Mouse (Mus musculus) left cerebral cortex, adult 11 months (tissue): ENCODE data around the gene Eif3l.

Source experiments
- DNase-seq: peaks from one replicate; pipeline ENCODE4 v3.0.0; 2022; ENCODE audit warnings: low spot score

The Eif3l gene

GRCm38 (mm10) chr15:79050160-79050845, 24.7 kb upstream of the Eif3l start:
- no peak for DNase-seq

- no peak for DNase-seq
These were observed 24.0 kb upstream of the Eif3l start for GRCm38 (mm10) chr15:79050964-79051363.

DNA sequence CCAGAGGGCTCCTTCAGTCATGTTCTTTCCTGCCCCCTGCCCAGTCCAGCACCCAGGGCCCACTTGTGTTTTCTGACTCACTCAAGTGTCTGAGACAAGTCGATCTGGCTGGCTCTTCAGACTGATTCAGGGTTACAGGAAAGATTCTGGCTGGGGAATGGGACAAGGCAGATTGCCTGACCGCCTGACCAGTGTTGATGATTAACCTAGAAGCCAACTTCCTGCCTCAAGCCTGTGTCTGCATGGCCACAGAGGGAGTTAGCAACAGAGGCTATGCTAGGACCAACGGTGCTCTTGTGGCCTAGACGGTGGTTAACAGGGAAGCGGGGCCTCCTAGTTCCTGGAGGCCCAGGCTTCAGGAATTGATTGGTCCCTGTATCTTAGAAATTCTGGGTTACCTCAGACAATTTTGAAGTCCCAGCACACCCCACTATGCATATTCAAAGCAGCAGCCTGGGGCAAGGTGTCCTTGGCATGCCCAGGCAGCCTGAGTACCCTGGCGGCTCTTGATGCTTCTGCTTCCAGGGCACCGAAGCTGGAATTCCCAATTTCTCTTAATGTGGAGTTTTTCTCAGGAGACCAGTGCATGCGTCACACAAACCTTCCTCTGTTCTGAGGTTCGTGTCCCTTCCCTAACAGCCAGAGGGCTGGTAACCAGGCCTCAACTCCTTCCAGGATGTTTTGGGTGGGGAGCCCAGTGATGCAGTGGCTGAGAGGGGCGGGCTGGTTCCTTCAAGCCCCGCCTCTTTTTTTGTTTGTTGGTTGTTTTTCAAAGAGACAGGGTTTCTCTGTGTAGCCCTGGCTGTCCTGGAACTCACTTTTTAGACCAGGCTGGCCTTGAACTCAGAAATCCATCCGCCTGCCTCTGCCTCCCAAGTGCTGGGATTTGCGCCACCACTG, 23.3 kb upstream of the Eif3l start:
- no peak for DNase-seq

DNA sequence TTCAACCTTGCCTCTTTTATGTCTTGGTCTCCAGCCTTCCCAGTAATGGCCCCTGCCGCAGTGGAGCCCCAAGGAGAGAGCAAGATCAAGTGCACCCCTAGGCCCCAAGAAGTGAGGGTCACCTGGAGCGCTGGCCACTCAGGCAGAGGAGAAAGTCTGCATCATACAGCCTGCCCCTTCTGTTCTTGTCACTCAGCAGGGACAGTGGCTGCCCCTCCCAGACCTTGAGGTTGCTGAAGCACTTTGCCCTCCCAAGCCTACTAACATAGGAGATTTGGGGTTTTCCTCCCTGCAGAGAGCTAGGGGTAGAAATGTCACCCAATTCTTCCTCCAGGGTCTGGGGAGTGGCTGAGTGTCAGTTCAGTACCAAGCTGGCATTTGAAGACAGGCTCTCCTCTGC, 22.6 kb upstream of the Eif3l start:
- DNase-seq = no peak

DNA sequence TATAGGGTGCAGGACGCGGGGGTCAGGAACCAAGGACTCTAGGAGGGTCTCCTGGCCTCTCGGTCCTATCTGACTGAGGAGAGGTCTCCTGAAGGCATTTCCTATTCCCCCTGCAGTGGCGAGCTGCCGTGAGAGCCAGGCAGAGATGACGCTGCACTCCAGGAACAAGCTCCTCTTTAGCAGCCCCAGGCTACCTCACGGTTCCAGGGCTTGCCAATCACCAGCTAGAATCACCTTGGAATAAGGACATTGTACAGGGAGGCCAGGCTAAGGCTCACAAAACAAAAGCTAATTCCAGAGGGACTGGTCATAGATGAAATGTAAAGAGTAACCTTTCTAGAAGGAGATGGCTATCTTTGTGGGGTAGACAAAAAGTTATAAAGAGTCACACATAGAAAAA, 18.4 kb upstream of the Eif3l start:
- no peak for DNase-seq

DNA sequence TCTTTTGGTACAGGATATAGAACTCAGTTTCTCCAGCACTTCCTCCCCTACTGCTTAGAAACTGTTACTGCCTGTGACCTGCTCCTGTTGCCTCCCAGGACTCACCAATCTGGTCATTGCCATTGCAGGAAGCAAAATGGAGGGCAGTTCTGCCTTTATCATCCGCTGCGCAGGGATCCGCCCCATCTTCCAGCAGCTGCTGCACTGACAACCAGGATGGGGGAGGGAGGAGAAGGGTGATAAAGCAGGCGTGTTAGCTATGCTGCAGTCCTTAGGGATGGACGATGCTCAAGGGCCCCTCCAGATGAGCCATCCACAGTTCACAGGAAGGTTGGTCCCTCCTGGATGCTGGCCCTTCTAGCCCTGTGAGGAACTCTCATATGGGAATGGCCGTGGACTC, 17.1 kb upstream of the Eif3l start:
- no peak for DNase-seq

DNA sequence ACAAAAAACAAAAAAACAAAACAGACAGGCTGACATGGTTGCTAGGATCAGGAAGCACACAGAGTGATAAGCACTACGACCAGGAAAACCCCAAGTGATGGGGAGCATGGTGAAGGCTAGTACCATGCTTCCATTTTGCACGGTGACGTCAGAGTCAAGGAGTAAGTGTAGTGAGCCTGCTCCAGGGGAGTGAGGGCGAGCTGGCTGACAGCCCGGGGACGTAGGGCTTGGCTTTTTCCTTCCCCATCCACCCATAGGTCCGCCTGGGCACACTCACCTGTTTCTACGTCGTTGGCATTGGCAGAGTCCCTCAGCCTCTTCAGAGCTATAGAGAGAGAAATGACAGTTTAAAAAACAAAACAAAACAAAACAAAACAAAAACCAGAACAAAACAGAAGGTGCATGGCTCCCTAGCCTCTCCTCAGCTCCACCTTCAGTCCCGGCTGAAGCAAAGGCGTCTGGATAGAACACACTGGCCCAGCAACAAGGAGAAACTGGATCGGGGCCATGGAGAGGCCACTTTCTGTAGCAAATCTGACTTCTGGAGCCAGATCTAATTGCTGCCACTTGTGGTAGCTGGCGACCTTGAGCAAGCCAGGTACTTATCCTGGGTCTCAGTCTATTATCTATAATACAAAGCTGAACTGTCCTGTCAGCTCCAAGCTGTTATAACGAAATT, 14.0 kb upstream of the Eif3l start:
- no peak for DNase-seq

GRCm38 (mm10) chr15:79062376-79063159, 12.4 kb upstream of the Eif3l start, which contains the start of gene Ankrd54:
TSS of gene Ankrd54 (minus strand) at chr15:79062893.
- peak; percentile 99 for DNase-seq

DNA sequence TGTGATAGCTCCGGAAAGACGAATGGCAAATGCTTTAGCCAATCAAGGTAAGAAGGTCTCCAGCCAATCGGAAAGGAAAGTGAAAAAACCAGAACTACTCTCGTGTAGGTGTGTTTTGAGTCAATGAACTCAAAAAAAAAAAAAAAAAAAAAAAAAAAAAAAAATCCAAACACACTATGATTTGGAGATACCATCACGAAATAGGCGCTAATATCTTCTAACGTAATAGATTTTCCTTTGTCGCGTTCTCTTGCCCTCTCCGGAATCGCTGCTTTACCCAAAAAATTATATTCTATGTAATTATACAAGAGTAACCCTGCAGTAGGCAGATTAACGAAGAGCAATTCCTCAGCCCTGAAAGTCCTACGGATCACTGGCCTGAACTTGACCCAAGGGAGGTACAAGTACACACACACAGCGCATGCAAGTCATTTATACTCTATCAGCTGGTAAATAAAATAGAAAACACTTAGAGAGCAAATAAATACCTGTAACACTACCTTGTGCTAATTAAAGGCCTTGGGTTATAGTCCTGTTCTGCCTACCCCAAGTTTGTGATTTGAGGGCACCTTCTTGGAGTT, 11.7 kb upstream of the Eif3l start:
- DNase-seq = no peak

- no peak for DNase-seq
These were observed 9.8 kb upstream of the Eif3l start for GRCm38 (mm10) chr15:79065086-79065770.

DNA sequence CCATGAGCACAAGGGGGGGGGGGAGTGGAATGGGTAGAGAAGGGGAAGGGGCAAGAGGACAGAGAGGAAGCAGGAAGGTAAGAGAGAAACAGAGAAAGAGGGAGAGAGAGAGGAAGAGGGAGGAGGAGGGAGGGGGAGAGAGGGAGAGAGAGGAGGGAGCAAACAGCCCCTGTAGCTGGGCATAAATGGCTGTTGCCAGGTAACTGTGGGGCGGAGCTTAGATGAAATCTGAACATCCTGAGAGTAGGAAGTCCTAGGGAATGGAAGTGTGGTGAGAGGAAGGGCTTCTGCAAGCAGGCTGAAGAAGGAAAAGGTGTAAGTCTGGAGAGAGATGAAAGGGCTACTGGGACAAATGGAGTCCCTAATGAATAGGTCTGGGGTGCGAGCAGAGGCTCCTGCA, 8.7 kb upstream of the Eif3l start:
- DNase-seq = no peak

DNA sequence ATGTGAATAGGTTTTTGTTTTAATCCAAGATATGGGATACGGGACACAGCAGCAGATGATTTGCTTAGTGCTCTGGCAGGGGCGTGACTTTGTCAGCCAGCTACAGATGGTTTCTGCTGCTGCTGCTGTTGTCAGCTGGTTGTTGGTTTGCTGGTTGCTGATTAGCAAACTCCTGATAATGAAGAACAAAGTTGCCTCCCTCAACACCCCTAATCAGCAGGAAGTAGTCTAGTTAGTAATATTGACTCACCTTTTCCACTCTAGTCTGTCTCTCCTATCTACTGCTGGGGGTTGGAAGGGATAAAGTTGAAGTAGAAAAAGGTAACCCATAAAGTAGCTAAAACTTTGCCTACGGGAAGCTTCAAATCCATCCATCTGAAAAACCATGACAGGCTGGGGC, 7.3 kb upstream of the Eif3l start:
- no peak for DNase-seq

GRCm38 (mm10) chr15:79068416-79068815, 6.6 kb upstream of the Eif3l start:
- DNase-seq = no peak

DNA sequence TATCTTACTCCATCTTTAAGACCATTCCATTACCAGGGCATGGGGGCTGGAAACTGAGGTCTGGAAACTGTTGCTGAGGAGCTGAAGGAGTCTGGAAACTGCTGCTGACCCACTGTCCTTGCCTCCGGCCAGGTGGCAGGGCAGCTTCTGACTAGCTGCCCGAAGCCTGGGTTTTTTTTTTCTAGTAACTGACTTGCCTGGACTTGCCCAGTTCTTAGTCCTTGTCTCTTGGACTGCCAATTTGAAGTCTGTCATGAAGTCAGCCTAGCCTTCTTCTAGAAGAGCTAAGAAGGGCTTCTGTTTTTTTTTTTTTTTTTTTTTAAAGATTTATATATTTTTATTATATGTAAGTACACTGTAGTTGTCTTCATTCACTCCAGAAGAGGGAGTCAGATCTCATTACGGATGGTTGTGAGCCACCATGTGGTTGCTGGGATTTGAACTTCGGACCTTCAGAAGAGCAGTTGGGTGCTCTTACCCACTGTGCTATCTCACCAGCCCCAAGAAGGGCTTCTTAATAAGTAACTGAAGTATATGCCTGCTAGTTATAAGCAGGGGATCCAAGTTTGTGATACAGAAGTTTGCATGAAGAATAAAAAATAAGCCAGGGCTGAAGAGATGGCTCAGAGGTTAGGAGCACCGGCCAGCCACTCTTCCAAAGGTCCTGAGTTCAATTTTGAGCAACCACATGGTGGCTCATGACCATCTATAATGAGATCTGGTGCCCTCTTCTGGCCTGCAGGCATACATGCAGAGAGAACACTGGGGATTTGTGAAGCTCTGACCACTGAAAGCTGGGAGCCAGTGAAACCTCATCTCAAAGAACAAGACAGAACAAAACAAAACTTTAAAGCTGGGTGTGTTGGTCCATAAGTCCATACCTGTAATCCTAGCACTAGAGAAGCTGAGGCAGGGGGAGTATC, 3.6 kb upstream of the Eif3l start:
- no peak for DNase-seq

DNA sequence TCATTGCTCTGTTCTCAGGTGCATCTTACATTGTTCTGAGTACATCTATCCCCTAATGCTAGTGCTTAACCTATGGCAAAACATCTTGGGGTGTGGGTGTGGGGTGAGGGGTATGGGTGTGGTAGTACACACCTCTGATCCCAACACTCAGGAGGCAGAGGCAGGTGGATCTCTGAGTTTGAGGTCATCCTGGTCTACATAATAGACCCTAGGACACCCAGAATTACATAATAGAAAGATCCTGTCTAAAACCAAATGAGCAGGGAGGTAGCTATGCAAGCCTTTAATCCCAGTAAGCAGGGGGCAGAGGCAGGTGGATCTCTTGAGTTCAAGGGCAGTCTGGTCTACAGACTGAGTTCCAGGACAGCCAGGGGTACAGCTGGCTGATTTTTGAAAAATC, 1.2 kb upstream of the Eif3l start:
- DNase-seq = no peak

DNA sequence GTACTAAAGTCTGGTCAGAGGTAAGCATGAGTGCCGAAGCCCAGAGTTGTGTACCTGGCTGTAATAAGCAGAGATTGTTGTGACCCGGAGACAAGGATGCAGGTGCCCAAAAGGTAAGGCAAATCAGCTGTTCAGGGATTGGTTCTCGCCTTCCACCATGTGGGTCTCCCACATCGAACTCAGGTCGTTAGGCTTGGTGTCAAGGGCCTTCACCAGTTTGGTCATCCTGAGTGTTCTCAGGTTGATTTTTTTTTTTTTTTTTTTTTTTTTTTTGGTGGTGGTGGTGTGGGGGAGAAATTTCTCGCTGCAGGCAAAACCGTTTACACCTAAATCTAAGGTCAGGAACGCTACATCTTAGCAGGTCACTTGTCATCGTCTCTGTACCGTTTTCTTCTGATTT, 533 bp upstream of the Eif3l start:
- DNase-seq = no peak

DNA sequence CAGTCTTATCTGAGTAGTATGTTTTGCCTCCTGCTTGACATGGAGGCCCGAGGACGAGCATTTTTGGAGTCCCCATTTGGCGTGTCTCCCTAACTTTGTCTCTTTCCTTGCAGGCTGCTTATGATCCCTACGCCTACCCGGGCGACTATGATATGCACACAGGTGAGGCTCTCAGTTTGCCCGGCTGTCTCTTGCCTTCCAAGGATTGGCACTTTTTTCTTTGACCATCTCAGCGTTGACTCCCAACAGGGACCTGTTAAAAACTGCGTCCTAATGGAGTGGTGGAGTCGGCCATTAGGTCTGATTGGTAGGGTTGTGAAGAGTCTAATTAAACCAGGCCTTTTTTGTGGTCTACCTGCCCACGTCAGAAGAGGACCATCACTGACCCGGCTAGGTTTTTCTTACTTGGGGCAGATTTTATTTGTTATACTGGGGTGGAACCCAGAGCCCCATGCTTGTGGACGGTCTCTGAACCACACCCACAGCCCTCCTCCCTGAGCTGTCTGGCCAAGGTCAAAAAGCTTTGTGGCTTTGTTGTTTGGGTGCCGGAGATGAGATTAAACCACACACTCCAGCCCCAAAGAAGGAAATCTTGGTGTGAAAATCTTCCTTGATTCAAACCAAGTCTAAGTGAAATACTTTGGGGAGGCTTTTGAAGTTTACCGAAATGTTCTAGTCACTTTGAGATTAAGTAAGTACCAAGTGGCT, 833 bp downstream of the Eif3l start:
- DNase-seq = no peak

- no peak for DNase-seq
These were observed 4.6 kb downstream of the Eif3l start for GRCm38 (mm10) chr15:79079567-79079966.

- DNase-seq = no peak
These were observed 17.3 kb downstream of the Eif3l start for GRCm38 (mm10) chr15:79092284-79092683.
